Mouse (Mus musculus) C2C12 (cell line): ENCODE results near the gene Atad5.

Experiments
- CTCF ChIP-seq: IDR thresholded peaks from one replicate; pipeline ENCODE4 v1.5.1; 2011; ENCODE audit not compliant: control insufficient read depth, insufficient read depth, insufficient read length
- MYOD1 ChIP-seq: IDR thresholded peaks from one replicate; pipeline ENCODE4 v1.6.1; 2011; ENCODE audit warnings: low read depth; ENCODE audit not compliant: control insufficient read depth, insufficient read length

GRCm38 (mm10) chr11:80080826-80081728 is 8.1 kb upstream of the Atad5 start, which contains the start of gene Crlf3:
- TF ChIP-seq MYOD1 (no peak), CTCF (peak; percentile 65)
